5 mouse cellular contexts compared by ENCODE assay signal in genomic region chr1:38049562-38049961, GRCm38 (mm10).
"Had no signal": no experiment of that assay in that cellular context is flagged by ENCODE, and none has a peak within 500 bp of the region (broad histone marks: within the 10 kb centered on the region; RNA-seq: fewer than 3 reads in every experiment).

No protein-coding gene starts in this region.

- ATAC-seq: midbrain, embryonic 13.5 days had no signal

- DNase-seq: kidney, postnatal 10 days; lung, embryonic 14.5 days; right cerebral cortex, postnatal 14 days; thymus, postnatal 36 days had no signal
